Mouse (Mus musculus) bone marrow, adult 2 months (tissue): ENCODE data around the gene Ralgapa2. TPM values are rescaled to one million over a fixed set of nuclear protein-coding genes. Genes with fewer than 3 reads are reported as not detected.

Experiments used
- H3K27ac ChIP-seq: fragments of 200-500 bp; 2 replicates; pipeline ENCODE4 v1.5.1; 2012; ENCODE audit warnings: low read depth, mild to moderate bottlenecking, control low read depth, inconsistent platforms, low read length; ENCODE audit not compliant: control insufficient read depth, poor library complexity, insufficient read depth
- H3K4me1 ChIP-seq: fragments of 200-500 bp; 2 replicates; pipeline ENCODE4 v1.6.1; 2011; ENCODE audit warnings: low read length; ENCODE audit not compliant: control insufficient read depth, insufficient read depth
- H3K4me3 ChIP-seq: fragments of 200-500 bp; replicated peaks from 2 replicates; pipeline ENCODE3; 2011; ENCODE audit warnings: mild to moderate bottlenecking, low read depth, low read length, control low read depth; ENCODE audit not compliant: control insufficient read depth
- CTCF ChIP-seq: fragments of 200-500 bp; IDR thresholded peaks from 2 replicates; pipeline ENCODE4 v1.5.1; 2011; ENCODE audit warnings: low read length, control low read depth; ENCODE audit not compliant: control insufficient read depth, insufficient read depth
- POLR2A ChIP-seq: fragments of 200-500 bp; IDR thresholded peaks from 2 replicates; pipeline ENCODE4 v1.6.1; 2011; ENCODE audit warnings: low read depth, mild to moderate bottlenecking, control low read depth, low read length, borderline replicate concordance; ENCODE audit not compliant: control insufficient read depth
- WGBS: fragments of 180-500 bp; shearing (Covaris S2); methylation state at CpG from one replicate; pipeline ENCODE4 v1.1.7; 2018; 5-methylcytosine and 5-hydroxymethylcytosine counted together
- polyA plus RNA-seq: library from polyadenylated mRNA; stranded (reverse); fragments of >200 nt; gene quantifications from 2 replicates; pipeline ENCODE4 v1.2.4, GENCODE M21; 2011; ENCODE audit warnings: low replicate concordance; ENCODE audit not compliant: missing spikeins, insufficient read depth, insufficient read length

The Ralgapa2 gene
- polyA plus RNA-seq: 4.7 and 25.7 TPM in 2 replicates

DNA sequence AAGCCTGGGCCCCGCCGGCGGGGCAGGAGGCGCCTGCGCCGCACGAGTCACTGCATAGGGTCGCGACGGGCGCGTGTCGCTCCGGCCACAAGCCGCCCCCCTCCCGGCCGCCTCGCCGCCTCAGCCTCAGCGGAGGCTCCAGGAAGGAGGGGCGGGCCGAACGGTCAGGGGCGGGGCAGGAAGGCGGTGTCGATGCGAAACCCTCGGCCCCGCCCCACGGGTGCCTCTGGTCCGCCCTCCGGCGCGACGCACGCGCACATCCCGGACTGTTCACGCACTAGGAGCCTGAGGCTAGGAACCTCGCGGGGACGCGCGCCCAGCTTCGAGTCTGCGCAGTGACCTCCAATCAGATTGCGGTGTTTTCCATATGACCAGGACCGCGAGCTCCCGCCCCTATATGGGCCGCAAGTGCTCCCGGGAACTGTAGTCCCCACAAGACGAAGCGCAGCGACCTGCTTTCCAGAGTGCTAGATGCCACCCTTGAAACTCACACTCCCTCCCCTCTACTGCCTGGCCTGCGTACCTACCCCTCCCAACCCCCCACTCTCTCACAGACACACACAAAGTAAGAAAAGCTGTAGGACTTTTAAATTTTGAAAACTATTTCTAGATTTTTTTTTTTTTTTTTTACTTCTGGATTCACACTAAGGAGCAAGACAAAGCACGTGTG is at the start of gene Ralgapa2:
Gene Ralgapa2, minus strand, starts transcription at position 434 of the 670 bp plus-strand sequence.
- Histone ChIP-seq H3K27ac (peak within 1 kb of the TSS; percentile 75), H3K4me3 (peak within 1 kb of the TSS; percentile 85), H3K4me1 (no peaks in the 10 kb centered on the region; the same call in 1 of the 2 replicates)
- TF ChIP-seq POLR2A (peak; percentile 34; the same call in 1 of the 2 replicates), CTCF (no peak; the same call in 1 of the 2 replicates)
- under 1% methylated on average over 57 of the region's 57 CpGs for WGBS

DNA sequence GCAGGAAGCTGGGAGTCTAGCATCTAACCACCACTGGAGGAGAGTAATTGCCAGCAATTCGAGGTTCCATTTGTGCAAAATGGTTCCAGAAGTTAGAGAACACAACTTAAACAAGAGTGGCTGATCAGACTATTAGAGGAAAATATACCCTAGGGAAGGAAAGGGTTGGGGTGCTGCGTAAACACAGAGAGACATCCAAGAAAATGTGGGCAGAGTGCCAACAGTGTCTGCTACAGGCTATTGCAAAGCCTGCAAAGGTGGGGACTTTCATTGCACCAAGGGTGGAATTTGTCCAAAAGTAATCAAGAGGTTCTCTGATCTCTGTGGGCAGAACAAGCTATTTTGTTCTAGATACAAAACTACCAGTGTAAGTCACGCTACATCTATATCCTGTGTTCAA is 49.4 kb upstream of the Ralgapa2 start:
- Histone ChIP-seq H3K27ac (no peak overlapping the region), H3K4me3 (no peak overlapping the region), H3K4me1 (no peaks in the 10 kb centered on the region)
- WGBS: 53% methylated on average over 3 of the region's 3 CpGs
- TF ChIP-seq POLR2A (no peak), CTCF (no peak)

GRCm38 (mm10) chr2:146560633-146561043 is 48.5 kb upstream of the Ralgapa2 start:
- H3K4me1 ChIP-seq: no peaks in the 10 kb centered on the region
- no peak overlapping the region for H3K27ac ChIP-seq
- no peak overlapping the region for H3K4me3 ChIP-seq
- TF ChIP-seq CTCF (no peak), POLR2A (no peak)
- WGBS: 21% methylated on average over 4 of the region's 4 CpGs

- no peak overlapping the region for H3K27ac ChIP-seq
Measured at GRCm38 (mm10) chr2:146556148-146556547, 44.0 kb upstream of the Ralgapa2 start.

DNA sequence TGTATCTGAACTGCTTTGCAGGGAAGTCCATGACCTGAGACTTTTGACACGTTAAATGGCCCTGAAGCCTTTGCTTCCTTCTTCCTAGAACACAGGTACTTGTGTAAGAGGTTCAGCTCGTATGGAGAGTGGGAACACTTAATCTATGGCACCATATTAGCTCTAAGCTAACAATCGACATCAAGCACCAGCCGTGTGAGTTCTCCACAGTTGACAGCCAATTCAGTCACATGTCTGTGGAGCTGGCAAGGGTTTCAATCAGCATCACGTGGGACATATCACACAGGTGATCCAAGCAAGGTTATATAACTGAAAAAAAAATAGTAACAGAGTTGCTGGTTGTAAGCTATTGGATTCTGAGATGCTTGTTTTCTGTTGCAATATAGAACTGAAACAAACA is 43.2 kb upstream of the Ralgapa2 start:
- TF ChIP-seq POLR2A (no peak), CTCF (no peak)
- Histone ChIP-seq H3K4me3 (no peak overlapping the region), H3K27ac (no peak overlapping the region), H3K4me1 (no peaks in the 10 kb centered on the region)
- WGBS: 59% methylated on average over 5 of the region's 5 CpGs

More at GRCm38 (mm10) chr2:146556148-146556547, 44.0 kb upstream of the Ralgapa2 start:
- no peak for TF ChIP-seq POLR2A
- TF ChIP-seq CTCF: no peak
- H3K4me1 ChIP-seq: no peaks in the 10 kb centered on the region
- H3K4me3 ChIP-seq: no peak overlapping the region

GRCm38 (mm10) chr2:146553701-146554100 is 41.6 kb upstream of the Ralgapa2 start:
- WGBS: 73% methylated on average over 2 of the region's 2 CpGs
- no peaks in the 10 kb centered on the region for H3K4me1 ChIP-seq
- TF ChIP-seq CTCF: no peak
- no peak for TF ChIP-seq POLR2A
- no peak overlapping the region for H3K27ac ChIP-seq
- no peak overlapping the region for H3K4me3 ChIP-seq

DNA sequence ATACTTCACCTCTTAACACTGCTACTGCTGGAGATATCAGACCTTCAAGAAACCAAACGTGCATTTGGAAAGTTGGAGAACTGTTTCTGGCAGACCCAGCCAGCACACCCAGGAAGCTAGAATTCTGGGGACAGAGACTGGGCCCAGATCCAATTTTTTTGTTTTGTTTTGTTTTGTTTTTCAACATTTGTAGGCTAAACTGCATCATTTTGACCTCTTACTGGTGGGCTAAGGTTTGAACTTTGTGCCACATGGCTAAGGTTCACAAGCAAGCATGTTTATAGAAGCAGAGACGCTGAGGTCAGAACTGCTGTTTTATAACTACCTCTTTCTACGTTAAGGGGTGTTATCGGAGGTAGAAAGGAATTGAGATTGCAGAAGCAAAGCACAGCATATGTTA is 39.7 kb upstream of the Ralgapa2 start:
- TF ChIP-seq POLR2A: no peak
- TF ChIP-seq CTCF: no peak
- Histone ChIP-seq H3K4me3 (no peak overlapping the region), H3K4me1 (no peaks in the 10 kb centered on the region), H3K27ac (no peak overlapping the region)
- 80% methylated on average over 4 of the region's 4 CpGs for WGBS

- no peak overlapping the region for H3K4me3 ChIP-seq
- TF ChIP-seq CTCF: no peak
- TF ChIP-seq POLR2A: no peak
- no peaks in the 10 kb centered on the region for H3K4me1 ChIP-seq
- 80% methylated on average over 6 of the region's 6 CpGs for WGBS
- no peak overlapping the region for H3K27ac ChIP-seq
Measured at GRCm38 (mm10) chr2:146549111-146549776, 37.1 kb upstream of the Ralgapa2 start.
